Mouse (Mus musculus) testis, adult 2 months (tissue): ENCODE data around the gene Lgals12. TPM values are rescaled to one million over a fixed set of nuclear protein-coding genes. Genes with fewer than 3 reads are reported as not detected.

ENCODE experiments used
- H3K27ac ChIP-seq: fragments of 200-500 bp; 2 replicates; pipeline ENCODE4 v1.5.1; 2012; ENCODE audit warnings: low read depth, low read length; ENCODE audit not compliant: control insufficient read depth, insufficient read depth
- H3K27me3 ChIP-seq: fragments of 200-500 bp; 2 replicates; pipeline ENCODE4 v1.6.1; 2012; ENCODE audit warnings: mild to moderate bottlenecking, low read length, moderate library complexity; ENCODE audit not compliant: control insufficient read depth, insufficient read depth
- H3K36me3 ChIP-seq: fragments of 200-500 bp; 2 replicates; pipeline ENCODE4 v1.6.1; 2012; ENCODE audit warnings: mild to moderate bottlenecking, low read length; ENCODE audit not compliant: control insufficient read depth, insufficient read depth
- H3K4me1 ChIP-seq: fragments of 200-500 bp; 2 replicates; pipeline ENCODE4 v1.6.1; 2012; ENCODE audit warnings: low read length; ENCODE audit not compliant: control insufficient read depth, insufficient read depth
- H3K4me3 ChIP-seq: fragments of 200-500 bp; 2 replicates; pipeline ENCODE4 v1.5.1; 2012; ENCODE audit warnings: low read depth, mild to moderate bottlenecking, low read length, moderate library complexity, mixed read lengths; ENCODE audit not compliant: control insufficient read depth
- CTCF ChIP-seq: fragments of 200-500 bp; IDR thresholded peaks from 2 replicates; pipeline ENCODE4 v1.5.1; 2012; ENCODE audit warnings: low read depth, mild to moderate bottlenecking, inconsistent platforms, low read length, moderate library complexity; ENCODE audit not compliant: control insufficient read depth, insufficient read depth, insufficient replicate concordance
- POLR2A ChIP-seq: fragments of 200-500 bp; IDR thresholded peaks from 2 replicates; pipeline ENCODE4 v1.6.1; 2012; ENCODE audit warnings: low read depth, mild to moderate bottlenecking, inconsistent platforms, low read length, moderate library complexity; ENCODE audit not compliant: control insufficient read depth
- polyA plus RNA-seq: library from polyadenylated mRNA; depleted of rRNA; stranded (reverse); fragments of >200 nt; gene quantifications from 2 replicates; pipeline ENCODE4 v1.2.3, GENCODE M21; 2012

Lgals12 gene
- polyA plus RNA-seq, 1 experiment, result 0.37 TPM

- no peak for TF ChIP-seq CTCF
- no peak for TF ChIP-seq POLR2A
- no peaks in the 10 kb centered on the region for H3K27me3 ChIP-seq
Measured at GRCm38 (mm10) chr19:7604107-7604506, 2.9 kb downstream of the Lgals12 start.

GRCm38 (mm10) chr19:7601551-7601950, 5.4 kb downstream of the Lgals12 start:
- Histone ChIP-seq H3K4me3 (no peak overlapping the region), H3K36me3 (no peaks in the 10 kb centered on the region), H3K27ac (no peak overlapping the region), H3K27me3 (no peaks in the 10 kb centered on the region), H3K4me1 (peaks cover 5% of the 10 kb centered on the region)
- TF ChIP-seq POLR2A, result no peak

More at GRCm38 (mm10) chr19:7604107-7604506, 2.9 kb downstream of the Lgals12 start:
- Histone ChIP-seq H3K36me3 (no peaks in the 10 kb centered on the region), H3K4me1 (peaks cover 20% of the 10 kb centered on the region), H3K4me3 (no peak overlapping the region), H3K27ac (no peak overlapping the region)

DNA sequence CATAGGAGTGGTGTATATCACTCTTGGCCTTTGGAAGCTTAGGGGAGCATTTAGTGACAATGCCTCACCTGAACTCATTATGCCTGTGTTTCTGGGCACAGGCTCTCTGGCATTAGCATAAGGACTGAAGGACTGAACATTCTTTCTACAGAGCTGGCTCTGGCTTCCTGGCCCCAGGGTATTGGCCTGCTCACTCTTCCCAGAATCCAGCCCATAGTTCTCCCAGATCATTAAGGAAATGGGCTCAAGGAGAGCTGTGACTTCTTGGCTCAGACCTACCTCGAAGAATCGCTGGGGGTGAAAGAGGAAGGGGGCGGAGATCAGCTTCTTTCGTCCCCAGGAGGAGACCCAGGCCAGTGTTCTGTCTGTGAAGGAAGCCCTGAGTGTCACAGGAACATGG, 8.5 kb downstream of the Lgals12 start:
- no peaks in the 10 kb centered on the region for H3K4me1 ChIP-seq
- H3K36me3 ChIP-seq, result no peaks in the 10 kb centered on the region
- no peak overlapping the region for H3K27ac ChIP-seq
- no peak overlapping the region for H3K4me3 ChIP-seq
- no peaks in the 10 kb centered on the region for H3K27me3 ChIP-seq
- TF ChIP-seq CTCF, result no peak
- no peak for TF ChIP-seq POLR2A

GRCm38 (mm10) chr19:7595534-7595933, 11.5 kb downstream of the Lgals12 start:
- Histone ChIP-seq H3K36me3 (no peaks in the 10 kb centered on the region), H3K4me1 (no peaks in the 10 kb centered on the region), H3K4me3 (no peak overlapping the region), H3K27ac (no peak overlapping the region), H3K27me3 (no peaks in the 10 kb centered on the region)
- no peak for TF ChIP-seq POLR2A
- peak; percentile 24; the same call in 1 of the 2 replicates for TF ChIP-seq CTCF

GRCm38 (mm10) chr19:7592018-7592417, 15.0 kb downstream of the Lgals12 start:
- Histone ChIP-seq H3K36me3 (no peaks in the 10 kb centered on the region), H3K4me3 (no peak overlapping the region), H3K27ac (no peak overlapping the region), H3K27me3 (no peaks in the 10 kb centered on the region), H3K4me1 (no peaks in the 10 kb centered on the region)
- TF ChIP-seq CTCF (no peak), POLR2A (no peak)

DNA sequence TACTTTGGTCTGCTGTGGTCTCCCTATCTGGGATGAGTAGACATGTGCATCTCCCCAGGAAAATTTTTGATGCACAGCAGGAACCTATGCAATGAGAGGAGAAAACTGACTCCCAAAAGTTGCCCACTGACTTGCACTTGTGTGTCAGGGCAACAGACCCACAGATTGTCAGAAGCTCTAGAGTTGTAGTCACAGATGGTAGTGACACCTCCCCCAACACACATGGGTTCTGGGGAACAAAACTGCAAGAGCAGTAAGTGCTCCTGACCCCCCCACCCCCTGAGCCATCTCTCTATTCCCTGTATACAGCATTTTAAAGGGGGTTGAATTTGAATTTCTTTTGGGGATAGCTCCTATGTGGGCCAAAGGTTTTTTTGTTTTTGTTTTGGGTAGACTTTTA, 16.2 kb downstream of the Lgals12 start:
- Histone ChIP-seq H3K4me1 (no peaks in the 10 kb centered on the region), H3K27ac (no peak overlapping the region), H3K4me3 (no peak overlapping the region), H3K36me3 (no peaks in the 10 kb centered on the region), H3K27me3 (no peaks in the 10 kb centered on the region)
- TF ChIP-seq POLR2A, result no peak
- no peak for TF ChIP-seq CTCF

DNA sequence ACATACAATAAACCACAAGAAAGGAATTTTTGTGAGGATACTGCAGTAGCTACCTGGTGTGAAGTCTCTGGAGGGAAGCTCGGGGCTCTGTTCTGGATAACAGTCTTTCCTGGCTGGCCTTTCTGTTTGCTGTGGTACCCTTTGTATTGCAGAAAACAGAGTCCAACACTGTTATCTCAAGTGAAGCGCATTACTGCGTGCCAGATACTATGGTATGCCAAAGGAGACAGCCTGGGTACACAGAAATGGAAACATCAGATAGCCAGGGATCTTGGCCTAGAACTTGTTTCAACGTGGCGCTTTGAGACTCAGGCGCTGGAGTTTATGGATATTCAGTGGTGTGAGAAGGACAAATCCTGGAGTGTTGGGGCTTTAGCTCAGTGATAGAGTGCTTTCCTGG, 21.2 kb downstream of the Lgals12 start:
- no peak overlapping the region for H3K4me3 ChIP-seq
- no peak overlapping the region for H3K27ac ChIP-seq
- TF ChIP-seq POLR2A, result no peak
- TF ChIP-seq CTCF, result no peak
- no peaks in the 10 kb centered on the region for H3K27me3 ChIP-seq
- H3K4me1 ChIP-seq, result no peaks in the 10 kb centered on the region
- no peaks in the 10 kb centered on the region for H3K36me3 ChIP-seq

DNA sequence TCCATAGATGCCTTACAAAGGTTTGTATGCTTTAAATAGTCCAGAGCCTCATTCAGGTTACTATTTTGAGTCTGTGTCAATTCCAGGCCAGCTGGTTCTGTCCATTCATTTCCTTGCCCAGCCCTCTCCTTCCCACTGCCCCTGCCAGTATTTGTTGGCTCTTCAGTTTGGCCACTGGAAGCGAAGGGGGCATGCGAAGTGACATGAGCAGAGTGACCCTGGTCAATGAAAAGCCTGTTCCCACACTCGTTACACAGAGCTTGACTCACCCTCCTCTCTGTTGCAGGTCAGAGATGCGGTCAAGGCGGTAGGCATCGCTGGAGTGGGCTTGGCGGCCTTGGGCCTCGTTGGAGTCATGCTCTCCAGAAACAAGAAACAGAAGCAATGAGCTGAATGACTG, 21.7 kb downstream of the Lgals12 start:
- Histone ChIP-seq H3K27ac (no peak overlapping the region), H3K27me3 (no peaks in the 10 kb centered on the region), H3K4me3 (no peak overlapping the region), H3K36me3 (no peaks in the 10 kb centered on the region), H3K4me1 (no peaks in the 10 kb centered on the region)
- TF ChIP-seq CTCF (no peak), POLR2A (no peak)
